Mouse (Mus musculus) megakaryocyte, embryonic 14.5 days (primary cell): ENCODE measurements around the gene Sh3rf1.

Source experiments
- FLI1 ChIP-seq: IDR thresholded peaks from 2 replicates; pipeline ENCODE4 v1.6.1; 2012; ENCODE audit warnings: low read length, inconsistent platforms, mixed read lengths
- GATA1 ChIP-seq: IDR thresholded peaks from 3 replicates; pipeline ENCODE4 v1.6.1; 2012; ENCODE audit warnings: mixed read lengths, low read length, inconsistent platforms, borderline replicate concordance

- TF ChIP-seq GATA1 (no peak), FLI1 (no peak)
Observed at GRCm38 (mm10) chr8:61270541-61270940, 46.9 kb downstream of the Sh3rf1 start.
